Mouse (Mus musculus): ENCODE measurements around the gene Ing5. TPM values are rescaled to one million over a fixed set of nuclear protein-coding genes. Genes with fewer than 3 reads are reported as not detected.
"Not testable (repeated sequence)": the region's sequence is repeated elsewhere in the genome, so short reads cannot be mapped to it uniquely, and the experiment has no call there.

The Ing5 gene
- 1.4 and 2.9 TPM in 2 replicates for polyA plus RNA-seq (2012; rRNA removed)

DNA sequence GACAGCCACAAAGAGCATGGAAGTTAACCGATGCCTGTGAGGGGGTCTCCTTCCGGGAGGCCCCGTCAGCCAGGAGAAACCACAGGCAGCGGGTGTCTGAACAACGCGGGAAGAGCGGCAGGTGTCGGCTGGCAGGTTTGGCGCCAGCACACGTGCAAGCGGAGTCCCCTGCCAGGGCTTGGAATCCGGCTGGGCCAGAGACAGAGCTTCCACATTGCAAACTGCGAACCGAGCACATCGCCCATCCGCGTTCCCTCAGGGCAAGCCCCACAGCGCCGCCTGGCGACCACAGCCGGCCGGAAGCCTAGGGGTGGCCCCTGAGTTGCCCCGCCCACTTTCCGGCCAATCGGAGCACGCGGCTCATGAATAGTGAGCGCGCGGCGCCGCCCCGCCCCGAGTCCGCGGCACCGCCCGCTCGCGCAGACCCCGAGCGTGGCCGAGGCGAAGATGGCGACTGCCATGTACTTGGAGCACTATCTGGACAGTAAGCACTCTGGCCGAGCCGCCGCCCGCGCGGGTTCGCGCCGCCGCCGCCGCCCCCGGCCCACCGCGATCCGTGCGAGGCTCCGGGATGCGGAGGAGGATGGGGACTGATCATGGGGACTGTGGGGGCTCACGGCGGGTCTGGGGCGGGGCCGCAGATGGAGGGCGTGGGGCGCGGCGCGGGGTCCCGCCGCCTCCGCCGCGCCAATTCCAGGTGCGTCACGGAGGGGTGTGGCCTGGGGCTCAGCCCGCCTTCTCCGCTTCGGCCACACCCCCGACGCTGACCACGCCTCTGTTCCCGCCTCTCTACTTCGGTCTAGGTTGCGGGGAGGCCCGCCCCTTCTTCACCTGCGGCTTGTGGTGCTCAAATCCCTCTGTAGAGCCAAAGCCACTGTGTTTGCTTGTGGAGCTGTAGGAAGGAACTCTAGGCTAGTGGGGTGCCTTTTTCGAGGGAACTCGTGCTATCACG lies at the start of gene Ing5:
Gene Ing5, plus strand, starts transcription at position 410 of the 952 bp plus-strand sequence.
- TF ChIP-seq CTCF (IDR thresholded peaks at IDR 0.05; ENCODE audit: extremely low read depth, insufficient read length, insufficient replicate concordance, low read depth, low read length) = peak; percentile 93
- TF ChIP-seq POLR2A (IDR thresholded peaks at IDR 0.05; ENCODE audit: low read depth, low read length) = peak; percentile 67
- Histone ChIP-seq H3K27me3 (ENCODE audit: control insufficient read depth, insufficient read depth, low read length) (no peaks in the 10 kb centered on the region), H3K4me1 (ENCODE audit: control insufficient read depth, insufficient read depth, insufficient read length, low read length) (peaks cover 14% of the 10 kb centered on the region; the same call in 1 of the 2 replicates), H3K4me3 (ENCODE audit: low read depth, low read length) (peak within 1 kb of the TSS; percentile 96), H3K27ac (ENCODE audit: insufficient read depth, low read depth, low read length) (peak within 1 kb of the TSS; percentile 97), H3K36me3 (ENCODE audit: control insufficient read depth, insufficient read depth, low read length) (peaks cover 18% of the 10 kb centered on the region)
- WGBS = under 1% methylated on average over 81 of the region's 94 CpGs

DNA sequence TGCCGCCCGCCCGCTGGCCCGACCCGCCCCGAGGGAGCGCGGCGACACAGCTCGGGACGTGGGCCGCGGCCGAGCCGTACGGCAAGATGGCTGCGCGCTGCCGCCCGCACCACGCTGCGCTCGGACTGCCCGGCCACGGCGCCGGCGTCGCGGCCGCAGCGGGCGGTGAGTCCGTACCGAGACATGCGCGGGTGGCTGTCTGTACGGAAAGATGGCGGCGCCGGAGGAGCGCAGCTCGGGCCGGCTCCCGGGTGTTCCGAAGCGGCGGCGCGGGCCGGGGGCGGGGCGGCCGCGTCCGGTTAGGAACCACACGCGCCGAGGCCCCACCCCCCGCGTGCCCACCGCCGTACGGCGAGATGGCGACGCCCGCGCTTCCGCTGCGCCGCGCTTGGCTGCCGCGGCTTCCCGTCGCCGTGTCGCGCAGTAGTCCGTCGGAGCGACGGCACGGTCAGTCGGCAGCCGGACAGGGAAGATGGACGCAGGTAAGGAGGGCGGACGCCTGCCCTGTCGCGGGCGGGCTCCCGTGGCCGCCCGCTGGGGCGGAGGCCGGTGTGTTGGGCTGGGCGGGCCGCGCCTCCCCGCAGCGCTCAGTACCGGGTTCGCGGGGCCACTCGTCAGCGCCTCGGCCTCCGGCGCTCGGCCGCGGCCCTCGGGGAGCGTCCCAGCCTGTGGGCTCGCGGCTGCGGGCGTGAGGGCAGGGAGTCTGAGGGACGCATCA lies 49.0 kb upstream of the Ing5 start, which contains the start of gene Thap4:
Gene Thap4, minus strand, starts transcription at position 292 of the 718 bp plus-strand sequence.
- under 1% methylated on average over 107 of the region's 121 CpGs for WGBS

DNA sequence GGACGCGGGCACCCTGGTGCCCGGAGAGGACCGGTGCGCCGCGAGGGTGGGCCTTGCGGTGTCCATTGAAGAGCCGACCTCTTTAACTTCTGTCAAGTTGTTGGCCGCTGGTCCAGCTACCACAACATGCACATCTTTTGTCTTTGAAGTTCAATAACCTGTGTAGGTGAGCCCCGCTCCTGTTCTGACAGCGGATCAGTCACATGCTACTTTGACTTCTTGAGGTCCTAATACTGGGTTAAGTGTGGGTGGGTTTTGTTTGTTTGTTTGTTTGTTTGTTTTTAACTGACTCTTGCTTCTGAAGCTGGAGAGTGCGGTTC lies 48.5 kb upstream of the Ing5 start:
- under 1% methylated on average over 13 of the region's 13 CpGs for WGBS
- Histone ChIP-seq H3K27ac (ENCODE audit: insufficient read depth, low read depth, low read length) (peak overlapping the region; percentile 57), H3K36me3 (ENCODE audit: control insufficient read depth, insufficient read depth, low read length) (peaks cover 4% of the 10 kb centered on the region; the same call in 1 of the 2 replicates), H3K27me3 (ENCODE audit: control insufficient read depth, insufficient read depth, low read length) (no peaks in the 10 kb centered on the region), H3K4me1 (ENCODE audit: control insufficient read depth, insufficient read depth, insufficient read length, low read length) (no peaks in the 10 kb centered on the region; the same call in 1 of the 2 replicates), H3K4me3 (ENCODE audit: low read depth, low read length) (peak overlapping the region; percentile 93)
- TF ChIP-seq CTCF (IDR thresholded peaks at IDR 0.05; ENCODE audit: extremely low read depth, insufficient read length, insufficient replicate concordance, low read depth, low read length) (no peak), POLR2A (IDR thresholded peaks at IDR 0.05; ENCODE audit: low read depth, low read length) (no peak)

More for the DNA sequence above, 49.0 kb upstream of the Ing5 start, which contains the start of gene Thap4:
- peak within 1 kb of the TSS; percentile 57 for H3K27ac ChIP-seq (ENCODE audit: insufficient read depth, low read depth, low read length)
- H3K4me3 ChIP-seq (ENCODE audit: low read depth, low read length) = peak within 1 kb of the TSS; percentile 93
- peaks cover 9% of the 10 kb centered on the region; the same call in 1 of the 2 replicates for H3K36me3 ChIP-seq (ENCODE audit: control insufficient read depth, insufficient read depth, low read length)
- H3K27me3 ChIP-seq (ENCODE audit: control insufficient read depth, insufficient read depth, low read length) = no peaks in the 10 kb centered on the region
- TF ChIP-seq POLR2A (IDR thresholded peaks at IDR 0.05; ENCODE audit: low read depth, low read length) (no peak; the same call in 1 of the 2 replicates), CTCF (IDR thresholded peaks at IDR 0.05; ENCODE audit: extremely low read depth, insufficient read length, insufficient replicate concordance, low read depth, low read length) (no peak)
- no peaks in the 10 kb centered on the region; the same call in 1 of the 2 replicates for H3K4me1 ChIP-seq (ENCODE audit: control insufficient read depth, insufficient read depth, insufficient read length, low read length)

DNA sequence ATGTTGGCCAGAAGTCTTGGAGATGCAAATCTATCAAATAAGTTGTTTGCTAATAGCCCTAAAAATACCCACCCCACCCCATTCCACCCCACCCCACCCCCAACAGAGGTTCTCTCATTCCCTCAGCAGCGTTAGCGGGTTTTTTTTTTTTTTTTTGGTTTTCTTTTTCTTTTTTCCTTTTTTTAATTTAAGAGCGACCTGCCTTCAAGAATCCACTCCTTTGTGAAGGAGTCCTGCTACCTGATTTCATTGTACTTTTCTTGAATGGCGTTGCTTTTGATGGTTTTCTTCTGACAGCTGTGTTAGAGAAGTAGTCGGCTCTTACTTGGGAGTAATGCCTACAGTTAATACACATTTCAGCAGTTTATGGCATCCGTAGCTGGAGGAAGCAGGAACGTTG lies 48.1 kb upstream of the Ing5 start:
- H3K36me3 ChIP-seq (ENCODE audit: control insufficient read depth, insufficient read depth, low read length) = peaks cover 1% of the 10 kb centered on the region; the same call in 1 of the 2 replicates
- no peak overlapping the region; the same call in 1 of the 2 replicates for H3K4me3 ChIP-seq (ENCODE audit: low read depth, low read length)
- 15% methylated on average over 7 of the region's 7 CpGs for WGBS
- no peaks in the 10 kb centered on the region for H3K27me3 ChIP-seq (ENCODE audit: control insufficient read depth, insufficient read depth, low read length)
- no peak overlapping the region for H3K27ac ChIP-seq (ENCODE audit: insufficient read depth, low read depth, low read length)
- H3K4me1 ChIP-seq (ENCODE audit: control insufficient read depth, insufficient read depth, insufficient read length, low read length) = no peaks in the 10 kb centered on the region; the same call in 1 of the 2 replicates
- no peak for TF ChIP-seq CTCF (IDR thresholded peaks at IDR 0.05; ENCODE audit: extremely low read depth, insufficient read length, insufficient replicate concordance, low read depth, low read length)
- no peak for TF ChIP-seq POLR2A (IDR thresholded peaks at IDR 0.05; ENCODE audit: low read depth, low read length)

DNA sequence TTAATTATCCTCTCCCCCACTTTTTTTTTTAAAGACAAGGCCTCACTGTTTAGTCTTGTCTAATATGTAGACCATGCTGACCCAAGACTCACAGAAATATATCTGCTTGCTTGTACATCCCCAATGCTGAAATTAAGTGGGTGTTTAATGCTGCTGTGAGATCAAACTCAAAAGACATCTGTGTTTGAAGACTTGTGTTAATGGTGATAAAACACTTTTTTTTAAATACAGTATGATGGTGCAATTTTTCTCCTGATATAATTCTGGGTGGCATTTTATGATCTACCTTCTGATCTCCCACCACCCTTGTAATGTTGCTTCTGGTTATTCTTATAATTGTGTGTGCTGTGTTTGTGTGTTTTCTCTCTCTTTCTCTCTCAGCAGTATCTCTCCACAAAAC lies 47.6 kb upstream of the Ing5 start:
- no peak overlapping the region for H3K4me3 ChIP-seq (ENCODE audit: low read depth, low read length)
- no peak for TF ChIP-seq POLR2A (IDR thresholded peaks at IDR 0.05; ENCODE audit: low read depth, low read length)
- no peak for TF ChIP-seq CTCF (IDR thresholded peaks at IDR 0.05; ENCODE audit: extremely low read depth, insufficient read length, insufficient replicate concordance, low read depth, low read length)
- no peak overlapping the region for H3K27ac ChIP-seq (ENCODE audit: insufficient read depth, low read depth, low read length)
- H3K27me3 ChIP-seq (ENCODE audit: control insufficient read depth, insufficient read depth, low read length) = no peaks in the 10 kb centered on the region
- H3K36me3 ChIP-seq (ENCODE audit: control insufficient read depth, insufficient read depth, low read length) = no peaks in the 10 kb centered on the region
- no peaks in the 10 kb centered on the region; the same call in 1 of the 2 replicates for H3K4me1 ChIP-seq (ENCODE audit: control insufficient read depth, insufficient read depth, insufficient read length, low read length)

DNA sequence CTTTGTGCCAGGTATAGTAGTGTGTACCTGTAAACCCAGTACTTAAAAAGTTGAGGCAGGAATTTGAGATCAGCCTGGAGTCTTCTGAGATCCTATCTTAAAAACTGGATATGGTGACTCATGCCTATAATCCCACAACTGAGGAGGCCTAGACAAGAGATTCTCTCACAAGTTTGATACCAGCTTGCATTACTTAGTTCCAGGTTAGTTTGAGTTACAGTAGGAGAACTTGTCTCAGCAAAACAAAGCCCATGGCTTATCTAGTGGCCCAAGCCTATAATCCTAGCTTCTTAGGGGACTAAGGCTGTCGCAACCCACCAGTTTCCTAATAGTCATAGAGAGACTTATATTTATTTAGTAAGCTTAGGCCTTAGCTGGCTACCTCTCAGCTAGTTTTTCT lies 43.7 kb upstream of the Ing5 start:
- TF ChIP-seq CTCF (IDR thresholded peaks at IDR 0.05; ENCODE audit: extremely low read depth, insufficient read length, insufficient replicate concordance, low read depth, low read length) (no peak), POLR2A (IDR thresholded peaks at IDR 0.05; ENCODE audit: low read depth, low read length) (no peak)
- Histone ChIP-seq H3K27ac (ENCODE audit: insufficient read depth, low read depth, low read length) (no peak overlapping the region), H3K4me3 (ENCODE audit: low read depth, low read length) (no peak overlapping the region), H3K27me3 (ENCODE audit: control insufficient read depth, insufficient read depth, low read length) (no peaks in the 10 kb centered on the region), H3K4me1 (ENCODE audit: control insufficient read depth, insufficient read depth, insufficient read length, low read length) (peaks cover 2% of the 10 kb centered on the region; the same call in 1 of the 2 replicates), H3K36me3 (ENCODE audit: control insufficient read depth, insufficient read depth, low read length) (no peaks in the 10 kb centered on the region)
- 91% methylated on average over 1 of the region's 1 CpGs for WGBS

DNA sequence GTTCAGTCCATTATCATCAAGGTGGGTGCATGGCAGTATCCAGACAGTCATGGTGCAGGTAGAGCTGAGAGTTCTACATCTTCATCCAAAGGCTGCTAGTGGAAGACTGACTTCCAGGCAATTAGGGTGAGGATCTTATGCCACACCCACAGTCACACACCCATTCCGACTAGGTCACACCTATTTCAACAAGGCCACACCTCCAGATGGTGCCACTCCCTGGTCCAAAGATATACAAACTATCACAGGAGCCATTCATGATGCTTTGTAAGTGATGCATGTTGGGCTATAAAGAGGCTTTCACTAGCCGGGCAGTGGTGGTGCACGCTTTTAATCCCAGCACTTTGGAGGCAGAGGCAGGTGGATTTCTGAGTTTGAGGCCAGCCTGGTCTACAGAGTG lies 40.2 kb upstream of the Ing5 start:
- H3K27me3 ChIP-seq (ENCODE audit: control insufficient read depth, insufficient read depth, low read length); H3K4me3 ChIP-seq (ENCODE audit: low read depth, low read length); H3K4me1 ChIP-seq (ENCODE audit: control insufficient read depth, insufficient read depth, insufficient read length, low read length); H3K36me3 ChIP-seq (ENCODE audit: control insufficient read depth, insufficient read depth, low read length); H3K27ac ChIP-seq (ENCODE audit: insufficient read depth, low read depth, low read length): not testable (repeated sequence)
- 52% methylated on average over 3 of the region's 3 CpGs for WGBS
